Mouse (Mus musculus) E14TG2a.4 (cell line): ENCODE data around the gene L3mbtl4.

Experiments used
- CTCF ChIP-seq: conservative IDR thresholded peaks from 2 replicates; pipeline ENCODE4 v1.5.1; 2014; ENCODE audit warnings: low read length
- NANOG ChIP-seq: IDR thresholded peaks from 2 replicates; pipeline ENCODE4 v1.6.1; 2014; ENCODE audit warnings: borderline replicate concordance, low read length, mixed read lengths
- POU5F1 ChIP-seq: IDR thresholded peaks from 2 replicates; pipeline ENCODE4 v1.6.1; 2014; ENCODE audit warnings: low read length, borderline replicate concordance

- no peak for TF ChIP-seq CTCF
- TF ChIP-seq POU5F1 = no peak
- no peak for TF ChIP-seq NANOG
Measured at GRCm38 (mm10) chr17:68467311-68467710, 193.7 kb downstream of the L3mbtl4 start.
